Mouse (Mus musculus): ENCODE data around the gene Rps5. TPM values are rescaled to one million over a fixed set of nuclear protein-coding genes. Genes with fewer than 3 reads are reported as not detected.
A peak's percentile ranks its signal among the peaks of the same experiment; 100 is the strongest.
"Not testable (repeated sequence)": the region's sequence is repeated elsewhere in the genome, so short reads cannot be mapped to it uniquely, and the experiment has no call there.

Rps5 gene
- polyA plus RNA-seq, 2 experiments: 863 to 1,715 TPM

- Histone ChIP-seq H3K9me3 (ENCODE audit: control insufficient read depth, low read length) (no peaks in the 10 kb centered on the region), H3K27me3 (ENCODE audit: control insufficient read depth, insufficient read depth, low read length) (peaks cover 8% of the 10 kb centered on the region; the same call in 1 of the 2 replicates), H3K4me1 (replicated peaks; ENCODE audit: control insufficient read depth in 2 of 2, insufficient read depth in 2 of 2, low read length in 1 of 2) (peaks cover 10 to 12% of the 10 kb centered on the region in 2 experiments), H3K27ac (no peak within 1 kb of the TSS), H3K4me3 (ENCODE audit: insufficient read depth in 1 of 2, low read depth in 2 of 2, low read length in 2 of 2) (peak within 1 kb of the TSS in 1 of 2 experiments; percentile 28; a peak in 1 of 4 replicates), H3K9ac (replicated peaks) (no peak within 1 kb of the TSS), H3K36me3 (replicated peaks; ENCODE audit: control insufficient read depth, insufficient read depth, low read depth) (peaks cover 40% of the 10 kb centered on the region), H3K4me2 (ENCODE audit: low read depth) (peak within 1 kb of the TSS; percentile 53)
- WGBS (ENCODE audit: insufficient replicate concordance): 23% methylated on average over 8 of the region's 8 CpGs
- no peak for TF ChIP-seq EP300 (IDR thresholded peaks at IDR 0.05; ENCODE audit: low read depth)
- no peak for TF ChIP-seq CTCF (IDR thresholded peaks at IDR 0.05; ENCODE audit: low read depth)
- DNase-seq (ENCODE audit: low read depth in 3 of 3, low spot score in 3 of 3) (no peak), ATAC-seq (ENCODE audit: insufficient read depth) (peak; percentile 13)
These were observed 5.1 kb downstream of the Rps5 start, which contains the start of gene Rnf225 for GRCm38 (mm10) chr7:12927191-12927680. Rnf225 (plus strand) TSS chr7:12927416.

GRCm38 (mm10) chr7:12927693-12928589, 5.9 kb downstream of the Rps5 start:
- TF ChIP-seq EP300 (IDR thresholded peaks at IDR 0.05; ENCODE audit: low read depth) (no peak), CTCF (IDR thresholded peaks at IDR 0.05; ENCODE audit: low read depth) (no peak)
- H3K4me1 ChIP-seq (replicated peaks; ENCODE audit: control insufficient read depth in 2 of 2, insufficient read depth in 2 of 2, low read length in 1 of 2): peaks cover 10 to 11% of the 10 kb centered on the region in 2 experiments
- peaks cover 8% of the 10 kb centered on the region; the same call in 1 of the 2 replicates for H3K27me3 ChIP-seq (ENCODE audit: control insufficient read depth, insufficient read depth, low read length)
- peak; percentile 53 for ATAC-seq (ENCODE audit: insufficient read depth)
- DNase-seq (ENCODE audit: low read depth in 3 of 3, low spot score in 3 of 3): no peak
- 5% methylated on average over 65 of the region's 65 CpGs for WGBS (ENCODE audit: insufficient replicate concordance)
- H3K9me3 ChIP-seq (ENCODE audit: control insufficient read depth, low read length): no peaks in the 10 kb centered on the region
- H3K27ac ChIP-seq: no peak overlapping the region
- H3K9ac ChIP-seq (replicated peaks): no peak overlapping the region
- peak overlapping the region; percentile 53 for H3K4me2 ChIP-seq (ENCODE audit: low read depth)
- peak overlapping the region in 1 of 2 experiments; percentile 28; a peak in 1 of 4 replicates for H3K4me3 ChIP-seq (ENCODE audit: insufficient read depth in 1 of 2, low read depth in 2 of 2, low read length in 2 of 2)
- H3K36me3 ChIP-seq (replicated peaks; ENCODE audit: control insufficient read depth, insufficient read depth, low read depth): peaks cover 40% of the 10 kb centered on the region

DNA sequence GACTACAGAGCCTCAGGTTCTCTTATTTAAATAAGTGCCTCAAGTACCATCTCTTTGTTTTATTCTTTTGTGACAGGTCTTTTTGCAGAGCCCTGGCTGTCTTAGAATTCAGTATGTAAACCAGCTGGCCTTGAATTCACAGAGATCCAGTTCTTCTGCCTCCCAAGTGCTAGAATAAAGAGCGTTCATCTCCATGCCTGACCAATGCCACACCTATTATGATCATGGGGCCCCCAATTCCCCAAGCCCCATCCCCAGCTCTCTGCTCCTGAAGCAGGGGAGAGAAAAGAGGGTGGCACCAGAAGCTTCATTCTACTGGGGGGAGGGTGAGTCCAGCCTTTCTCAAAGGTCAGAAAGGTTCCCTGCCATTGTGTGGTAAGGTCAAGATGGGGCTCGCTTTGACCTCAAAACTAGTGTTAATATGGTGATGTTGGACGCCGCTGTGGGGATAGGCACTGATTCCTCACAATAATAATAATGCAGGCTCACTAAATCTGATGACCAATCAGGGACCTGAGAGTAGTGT, 11.6 kb downstream of the Rps5 start:
- Histone ChIP-seq H3K27me3 (ENCODE audit: control insufficient read depth, insufficient read depth, low read length) (0 out of 2 replicates have a peak, but pooled peaks cover 2% of the 10 kb centered on the region), H3K4me3 (ENCODE audit: insufficient read depth in 1 of 2, low read depth in 2 of 2, low read length in 2 of 2) (no peak overlapping the region), H3K27ac (no peak overlapping the region), H3K36me3 (replicated peaks; ENCODE audit: control insufficient read depth, insufficient read depth, low read depth) (no peaks in the 10 kb centered on the region), H3K9ac (replicated peaks) (no peak overlapping the region), H3K9me3 (ENCODE audit: control insufficient read depth, low read length) (no peaks in the 10 kb centered on the region), H3K4me1 (replicated peaks; ENCODE audit: control insufficient read depth in 2 of 2, insufficient read depth in 2 of 2, low read length in 1 of 2) (no peaks in the 10 kb centered on the region), H3K4me2 (ENCODE audit: low read depth) (no peak overlapping the region)
- WGBS (ENCODE audit: insufficient replicate concordance): 76% methylated on average over 4 of the region's 4 CpGs
- ATAC-seq (ENCODE audit: insufficient read depth) (no peak), DNase-seq (ENCODE audit: low read depth in 3 of 3, low spot score in 3 of 3) (no peak)
- no peak for TF ChIP-seq EP300 (IDR thresholded peaks at IDR 0.05; ENCODE audit: low read depth)
- no peak for TF ChIP-seq CTCF (IDR thresholded peaks at IDR 0.05; ENCODE audit: low read depth)

- H3K9ac ChIP-seq (replicated peaks): no peak overlapping the region
- no peak for DNase-seq (ENCODE audit: low read depth in 3 of 3, low spot score in 3 of 3)
- TF ChIP-seq EP300 (IDR thresholded peaks at IDR 0.05; ENCODE audit: low read depth): no peak
- TF ChIP-seq CTCF (IDR thresholded peaks at IDR 0.05; ENCODE audit: low read depth): no peak
- ATAC-seq (ENCODE audit: insufficient read depth): 0 out of 2 replicates have a peak, but pooled peaks have one; percentile 24
- WGBS (ENCODE audit: insufficient replicate concordance): 26% methylated on average over 3 of the region's 3 CpGs
- H3K4me2 ChIP-seq (ENCODE audit: low read depth): no peak overlapping the region
- H3K27ac ChIP-seq: no peak overlapping the region
- no peaks in the 10 kb centered on the region for H3K27me3 ChIP-seq (ENCODE audit: control insufficient read depth, insufficient read depth, low read length)
- no peaks in the 10 kb centered on the region for H3K9me3 ChIP-seq (ENCODE audit: control insufficient read depth, low read length)
- no peak overlapping the region for H3K4me3 ChIP-seq (ENCODE audit: insufficient read depth in 1 of 2, low read depth in 2 of 2, low read length in 2 of 2)
- H3K36me3 ChIP-seq (replicated peaks; ENCODE audit: control insufficient read depth, insufficient read depth, low read depth): no peaks in the 10 kb centered on the region
- H3K4me1 ChIP-seq (replicated peaks; ENCODE audit: control insufficient read depth in 2 of 2, insufficient read depth in 2 of 2, low read length in 1 of 2): no peaks in the 10 kb centered on the region
These were observed 12.7 kb downstream of the Rps5 start for GRCm38 (mm10) chr7:12934808-12935207.

- H3K4me3 ChIP-seq (ENCODE audit: insufficient read depth in 1 of 2, low read depth in 2 of 2, low read length in 2 of 2); H3K27ac ChIP-seq; H3K36me3 ChIP-seq (replicated peaks; ENCODE audit: control insufficient read depth, insufficient read depth, low read depth); H3K27me3 ChIP-seq (ENCODE audit: control insufficient read depth, insufficient read depth, low read length); ATAC-seq (ENCODE audit: insufficient read depth); H3K9me3 ChIP-seq (ENCODE audit: control insufficient read depth, low read length); H3K9ac ChIP-seq (replicated peaks); H3K4me1 ChIP-seq (replicated peaks; ENCODE audit: control insufficient read depth in 2 of 2, insufficient read depth in 2 of 2, low read length in 1 of 2); DNase-seq (ENCODE audit: low read depth in 3 of 3, low spot score in 3 of 3); H3K4me2 ChIP-seq (ENCODE audit: low read depth): not testable (repeated sequence)
- WGBS (ENCODE audit: insufficient replicate concordance): 65% methylated on average over 4 of the region's 4 CpGs
These were observed 15.2 kb downstream of the Rps5 start for GRCm38 (mm10) chr7:12937254-12937803.

Measured in liver, embryonic 14.5 days (tissue).